Mouse (Mus musculus) stomach, embryonic 15.5 days (tissue): ENCODE data around the gene Ptbp3. TPM values are rescaled to one million over a fixed set of nuclear protein-coding genes. Genes with fewer than 3 reads are reported as not detected.

Experiments used
- ATAC-seq: fragments of 200-750 bp; cut with Nextera tagmentation; 2 replicates; pipeline ENCODE4 v1.8.0; 2017; ENCODE audit warnings: low read depth, moderate number of reproducible peaks, moderate TSS enrichment; ENCODE audit not compliant: insufficient read depth, low FRiP score
- H3K27ac ChIP-seq: fragments of 300-500 bp; sonication (generic); 2 replicates; pipeline ENCODE4 v1.5.1; 2015; ENCODE audit warnings: mild to moderate bottlenecking, inconsistent platforms
- H3K27me3 ChIP-seq: fragments of 300-500 bp; sonication (generic); replicated peaks from 2 replicates; pipeline ENCODE4 v1.6.1; 2015; ENCODE audit warnings: inconsistent platforms
- H3K36me3 ChIP-seq: fragments of 300-500 bp; sonication (generic); 2 replicates; pipeline ENCODE4 v1.6.1; 2015; ENCODE audit warnings: inconsistent platforms
- H3K4me1 ChIP-seq: fragments of 300-500 bp; sonication (generic); 2 replicates; pipeline ENCODE4 v1.6.1; 2015; ENCODE audit warnings: inconsistent platforms
- H3K4me2 ChIP-seq: fragments of 300-500 bp; sonication (generic); 2 replicates; pipeline ENCODE4 v1.6.1; 2015; ENCODE audit warnings: mild to moderate bottlenecking, inconsistent platforms
- H3K4me3 ChIP-seq: fragments of 300-500 bp; sonication (generic); replicated peaks from 2 replicates; pipeline ENCODE4 v1.5.1; 2015; ENCODE audit warnings: inconsistent platforms
- H3K9ac ChIP-seq: fragments of 300-500 bp; sonication (generic); 2 replicates; pipeline ENCODE4 v1.6.1; 2015; ENCODE audit warnings: inconsistent platforms
- H3K9me3 ChIP-seq: fragments of 300-500 bp; sonication (generic); 2 replicates; pipeline ENCODE4 v1.6.1; 2016; ENCODE audit warnings: inconsistent platforms
- WGBS: fragments of 180-500 bp; shearing (Covaris S2); methylation state at CpG from one replicate; pipeline ENCODE4 v1.1.7; 2015; 5-methylcytosine and 5-hydroxymethylcytosine counted together
- polyA plus RNA-seq: library from polyadenylated mRNA; unstranded; fragments of >200 nt; fragmentation: Nextera tagmentation; extraction: Ambion mirVana; gene quantifications from 2 replicates; pipeline ENCODE4 v1.2.1, GENCODE M21; 2015

Ptbp3 gene
- polyA plus RNA-seq, 1 experiment from 2014 or later = 55.3 TPM

- no peak overlapping the region for H3K27ac ChIP-seq
- no peak overlapping the region for H3K4me3 ChIP-seq
- no peak overlapping the region for H3K4me2 ChIP-seq
- H3K4me1 ChIP-seq = peaks cover 27% of the 10 kb centered on the region; the same call in 1 of the 2 replicates
- WGBS = 53% methylated on average over 6 of the region's 6 CpGs
- no peak overlapping the region for H3K9ac ChIP-seq
- H3K27me3 ChIP-seq = no peaks in the 10 kb centered on the region
- H3K36me3 ChIP-seq = no peaks in the 10 kb centered on the region
- no peaks in the 10 kb centered on the region for H3K9me3 ChIP-seq
- no peak for ATAC-seq
Observed at GRCm38 (mm10) chr4:59462494-59462893, 86.7 kb downstream of the Ptbp3 start.

- Histone ChIP-seq H3K4me2 (0 out of 2 replicates have a peak overlapping the region, but pooled peaks have one; percentile 3), H3K36me3 (no peaks in the 10 kb centered on the region), H3K9me3 (no peaks in the 10 kb centered on the region), H3K9ac (no peak overlapping the region), H3K27ac (no peak overlapping the region), H3K4me1 (peaks cover 28% of the 10 kb centered on the region; the same call in 1 of the 2 replicates), H3K27me3 (no peaks in the 10 kb centered on the region), H3K4me3 (no peak overlapping the region)
- WGBS = 49% methylated on average over 11 of the region's 11 CpGs
- ATAC-seq = peak; percentile 62; the same call in 1 of the 2 replicates
Observed at GRCm38 (mm10) chr4:59461116-59461727, 87.9 kb downstream of the Ptbp3 start.

GRCm38 (mm10) chr4:59459216-59459955, 89.8 kb downstream of the Ptbp3 start:
- no peak for ATAC-seq
- no peak overlapping the region for H3K4me2 ChIP-seq
- no peaks in the 10 kb centered on the region for H3K9me3 ChIP-seq
- peak overlapping the region; percentile 51; the same call in 1 of the 2 replicates for H3K27ac ChIP-seq
- H3K9ac ChIP-seq = no peak overlapping the region
- H3K4me1 ChIP-seq = peaks cover 28% of the 10 kb centered on the region; the same call in 1 of the 2 replicates
- WGBS = 59% methylated on average over 13 of the region's 13 CpGs
- H3K4me3 ChIP-seq = no peak overlapping the region
- no peaks in the 10 kb centered on the region for H3K27me3 ChIP-seq
- no peaks in the 10 kb centered on the region for H3K36me3 ChIP-seq

GRCm38 (mm10) chr4:59457941-59458340, 91.2 kb downstream of the Ptbp3 start:
- Histone ChIP-seq H3K9ac (no peak overlapping the region), H3K4me2 (no peak overlapping the region), H3K36me3 (no peaks in the 10 kb centered on the region), H3K27me3 (no peaks in the 10 kb centered on the region), H3K4me1 (peaks cover 28% of the 10 kb centered on the region; the same call in 1 of the 2 replicates), H3K4me3 (no peak overlapping the region), H3K27ac (peak overlapping the region; percentile 31; the same call in 1 of the 2 replicates), H3K9me3 (no peaks in the 10 kb centered on the region)
- WGBS = 31% methylated on average over 9 of the region's 9 CpGs
- ATAC-seq = no peak; the same call in 1 of the 2 replicates

- H3K4me2 ChIP-seq = no peak overlapping the region
- H3K9ac ChIP-seq = no peak overlapping the region
- no peaks in the 10 kb centered on the region for H3K36me3 ChIP-seq
- H3K27me3 ChIP-seq = no peaks in the 10 kb centered on the region
- no peaks in the 10 kb centered on the region for H3K9me3 ChIP-seq
- H3K27ac ChIP-seq = no peak overlapping the region
- peaks cover 25% of the 10 kb centered on the region; the same call in 1 of the 2 replicates for H3K4me1 ChIP-seq
- no peak overlapping the region for H3K4me3 ChIP-seq
- WGBS = 86% methylated on average over 5 of the region's 5 CpGs
- no peak for ATAC-seq
Observed at GRCm38 (mm10) chr4:59457091-59457490, 92.1 kb downstream of the Ptbp3 start.

- H3K9me3 ChIP-seq = no peaks in the 10 kb centered on the region
- H3K9ac ChIP-seq = no peak overlapping the region
- H3K36me3 ChIP-seq = no peaks in the 10 kb centered on the region
- 70% methylated on average over 2 of the region's 2 CpGs for WGBS
- no peak overlapping the region for H3K4me2 ChIP-seq
- no peak for ATAC-seq
- no peak overlapping the region for H3K27ac ChIP-seq
- H3K4me3 ChIP-seq = no peak overlapping the region
- H3K4me1 ChIP-seq = peaks cover 17% of the 10 kb centered on the region; the same call in 1 of the 2 replicates
- H3K27me3 ChIP-seq = no peaks in the 10 kb centered on the region
Observed at GRCm38 (mm10) chr4:59455465-59455864, 93.7 kb downstream of the Ptbp3 start.

GRCm38 (mm10) chr4:59454046-59454445, 95.1 kb downstream of the Ptbp3 start:
- WGBS = 52% methylated on average over 3 of the region's 3 CpGs
- H3K4me3 ChIP-seq = no peak overlapping the region

GRCm38 (mm10) chr4:59452503-59452933, 96.6 kb downstream of the Ptbp3 start:
- Histone ChIP-seq H3K4me1 (0 out of 2 replicates have a peak, but pooled peaks cover 7% of the 10 kb centered on the region), H3K4me3 (no peak overlapping the region), H3K9me3 (no peaks in the 10 kb centered on the region), H3K27ac (no peak overlapping the region), H3K36me3 (no peaks in the 10 kb centered on the region), H3K9ac (no peak overlapping the region), H3K27me3 (no peaks in the 10 kb centered on the region), H3K4me2 (no peak overlapping the region)
- 65% methylated on average over 8 of the region's 8 CpGs for WGBS
- ATAC-seq = no peak

More at GRCm38 (mm10) chr4:59454046-59454445, 95.1 kb downstream of the Ptbp3 start:
- no peak for ATAC-seq
- Histone ChIP-seq H3K4me2 (no peak overlapping the region), H3K27me3 (no peaks in the 10 kb centered on the region), H3K9ac (no peak overlapping the region), H3K36me3 (no peaks in the 10 kb centered on the region), H3K27ac (no peak overlapping the region), H3K4me1 (peaks cover 8% of the 10 kb centered on the region; the same call in 1 of the 2 replicates), H3K9me3 (no peaks in the 10 kb centered on the region)

GRCm38 (mm10) chr4:59450906-59451305, 98.3 kb downstream of the Ptbp3 start:
- Histone ChIP-seq H3K27ac (no peak overlapping the region), H3K4me3 (no peak overlapping the region), H3K4me2 (no peak overlapping the region), H3K9me3 (no peaks in the 10 kb centered on the region), H3K4me1 (0 out of 2 replicates have a peak, but pooled peaks cover 6% of the 10 kb centered on the region), H3K36me3 (no peaks in the 10 kb centered on the region), H3K27me3 (no peaks in the 10 kb centered on the region), H3K9ac (no peak overlapping the region)
- ATAC-seq = no peak
- 88% methylated on average over 3 of the region's 3 CpGs for WGBS

- Histone ChIP-seq H3K4me1 (0 out of 2 replicates have a peak, but pooled peaks cover 6% of the 10 kb centered on the region), H3K4me3 (no peak overlapping the region), H3K27ac (peak overlapping the region; percentile 13; the same call in 1 of the 2 replicates), H3K9ac (no peak overlapping the region), H3K27me3 (no peaks in the 10 kb centered on the region), H3K9me3 (no peaks in the 10 kb centered on the region), H3K4me2 (no peak overlapping the region), H3K36me3 (no peaks in the 10 kb centered on the region)
- 65% methylated on average over 6 of the region's 6 CpGs for WGBS
- ATAC-seq = peak; percentile 19; the same call in 1 of the 2 replicates
Observed at GRCm38 (mm10) chr4:59450234-59450854, 98.8 kb downstream of the Ptbp3 start.

- Histone ChIP-seq H3K4me3 (no peak overlapping the region), H3K4me2 (no peak overlapping the region), H3K27ac (no peak overlapping the region), H3K36me3 (no peaks in the 10 kb centered on the region), H3K9me3 (no peaks in the 10 kb centered on the region), H3K27me3 (no peaks in the 10 kb centered on the region), H3K9ac (no peak overlapping the region), H3K4me1 (0 out of 2 replicates have a peak, but pooled peaks cover 6% of the 10 kb centered on the region)
- 75% methylated on average over 1 of the region's 1 CpGs for WGBS
- peak; percentile 33; the same call in 1 of the 2 replicates for ATAC-seq
Observed at GRCm38 (mm10) chr4:59447296-59447695, 101.9 kb downstream of the Ptbp3 start.
